Mouse (Mus musculus) brain, embryonic 14.5 days (tissue): Measurements from ENCODE around the gene Ank2.

ENCODE experiments used
- CTCF ChIP-seq: fragments of 200-500 bp; IDR thresholded peaks from 2 replicates; pipeline ENCODE4 v1.5.1; 2012; ENCODE audit warnings: inconsistent platforms, mild to moderate bottlenecking, moderate library complexity, borderline replicate concordance; ENCODE audit not compliant: insufficient read depth, insufficient read length; ENCODE audit errors: extremely low read depth
- POLR2A ChIP-seq: fragments of 200-500 bp; IDR thresholded peaks from 2 replicates; pipeline ENCODE4 v1.6.1; 2012; ENCODE audit warnings: mild to moderate bottlenecking, inconsistent platforms, borderline replicate concordance; ENCODE audit not compliant: poor library complexity, insufficient read depth, insufficient read length, severe bottlenecking; ENCODE audit errors: extremely low read depth

- TF ChIP-seq POLR2A (no peak), CTCF (no peak)
These were observed 521.8 kb downstream of the Ank2 start for GRCm38 (mm10) chr3:126977399-126977798.
